Mouse (Mus musculus) left cerebral cortex, postnatal 36 days (tissue): ENCODE results near the gene H3f3a. TPM values are rescaled to one million over a fixed set of nuclear protein-coding genes. Genes with fewer than 3 reads are reported as not detected.

Source experiments
- DNase-seq, 2 experiments: peaks; one replicate each; pipeline ENCODE4 v3.0.0; 2021 to 2022; ENCODE audit warnings: low spot score in 2 of 2, mixed read lengths in 1 of 2
- intact Hi-C: fragments of 180-260 bp; cut with DNase I; formaldehyde crosslinking; loops from one replicate; pipeline ENCODE4 v1.15.1; 2025
- total RNA-seq, 2 experiments: library from RNA; stranded (reverse); gene quantifications; 2 replicates each; pipeline ENCODE4 v1.2.3; 2021

The H3f3a gene
- total RNA-seq, 2 experiments from 2014 or later, result 274 to 285 TPM

GRCm38 (mm10) chr1:180826634-180827033 is 12.9 kb upstream of the H3f3a start:
- DNase-seq, result no peak
- intact Hi-C loops, result no loop called here

- intact Hi-C loops, result no loop called here
- DNase-seq, result no peak
Measured at GRCm38 (mm10) chr1:180824721-180825120, 11.0 kb upstream of the H3f3a start.

GRCm38 (mm10) chr1:180823716-180824115 is 10.0 kb upstream of the H3f3a start:
- no peak for DNase-seq
- intact Hi-C loops, result no loop called here

- intact Hi-C loops, result no loop called here
- DNase-seq, result no peak
Measured at GRCm38 (mm10) chr1:180822276-180822675, 8.5 kb upstream of the H3f3a start.

GRCm38 (mm10) chr1:180821101-180821500 is 7.4 kb upstream of the H3f3a start:
- DNase-seq, result no peak
- intact Hi-C loops, result no loop called here

GRCm38 (mm10) chr1:180818000-180818399 is 4.3 kb upstream of the H3f3a start:
- intact Hi-C loops, result no loop called here
- no peak for DNase-seq

- intact Hi-C loops, result no loop called here
- DNase-seq, result no peak
Measured at GRCm38 (mm10) chr1:180815371-180816024, 1.8 kb upstream of the H3f3a start.

- intact Hi-C loops, result loop anchor here (1.0 to 5.0 kb wide), 2 partner anchors 36 to 37 kb away; no protein-coding TSS in a partner anchor
- peak; percentile 95 to 96 for DNase-seq
Measured at GRCm38 (mm10) chr1:180813409-180813884, 296 bp downstream of the H3f3a start.

GRCm38 (mm10) chr1:180812463-180813408 is 1.0 kb downstream of the H3f3a start:
- DNase-seq, result peak; percentile 54 to 56
- intact Hi-C loops, result loop anchor here (1.0 to 5.0 kb wide), 2 partner anchors 35 to 38 kb away; no protein-coding TSS in a partner anchor

- intact Hi-C loops, result loop anchor here (5.0 kb wide), 1 partner anchor 35 kb away; no protein-coding TSS in a partner anchor
- peak in 1 of 2 experiments; percentile 16 for DNase-seq
Measured at GRCm38 (mm10) chr1:180811596-180812462, 1.9 kb downstream of the H3f3a start.

GRCm38 (mm10) chr1:180810976-180811375 is 2.8 kb downstream of the H3f3a start:
- DNase-seq, result no peak
- intact Hi-C loops, result loop anchor here (5.0 kb wide), 1 partner anchor 34 kb away; no protein-coding TSS in a partner anchor

- intact Hi-C loops, result no loop called here
- no peak for DNase-seq
Measured at GRCm38 (mm10) chr1:180808831-180809230, 4.9 kb downstream of the H3f3a start.

GRCm38 (mm10) chr1:180803881-180804280 is 9.9 kb downstream of the H3f3a start:
- intact Hi-C loops, result no loop called here
- no peak for DNase-seq

GRCm38 (mm10) chr1:180801466-180801994 is 12.2 kb downstream of the H3f3a start:
- DNase-seq, result no peak
- intact Hi-C loops, result no loop called here

- DNase-seq, result no peak
- intact Hi-C loops, result no loop called here
Measured at GRCm38 (mm10) chr1:180800814-180801213, 12.9 kb downstream of the H3f3a start.

- intact Hi-C loops, result no loop called here
- no peak for DNase-seq
Measured at GRCm38 (mm10) chr1:180800022-180800421, 13.7 kb downstream of the H3f3a start.

GRCm38 (mm10) chr1:180799253-180799652 is 14.5 kb downstream of the H3f3a start:
- no peak for DNase-seq
- intact Hi-C loops, result no loop called here

- no peak for DNase-seq
Measured at GRCm38 (mm10) chr1:180798660-180799059, 15.1 kb downstream of the H3f3a start.

GRCm38 (mm10) chr1:180794170-180794569 is 19.6 kb downstream of the H3f3a start:
- DNase-seq, result no peak
- intact Hi-C loops, result no loop called here

More at GRCm38 (mm10) chr1:180798660-180799059, 15.1 kb downstream of the H3f3a start:
- intact Hi-C loops, result no loop called here
